Mouse (Mus musculus) intestine, embryonic 16.5 days (tissue): ENCODE data around the gene 2310009B15Rik. TPM values are rescaled to one million over a fixed set of nuclear protein-coding genes. Genes with fewer than 3 reads are reported as not detected.

Source experiments
- ATAC-seq: fragments of 200-750 bp; cut with Nextera tagmentation; 2 replicates; pipeline ENCODE4 v1.8.0; 2017; ENCODE audit warnings: moderate TSS enrichment, moderate library complexity
- H3K27ac ChIP-seq: fragments of 300-500 bp; sonication (generic); 2 replicates; pipeline ENCODE4 v1.5.1; 2014; ENCODE audit warnings: mild to moderate bottlenecking, low read length
- H3K27me3 ChIP-seq: fragments of 300-500 bp; sonication (generic); replicated peaks from 2 replicates; pipeline ENCODE4 v1.6.1; 2014; ENCODE audit warnings: low read length, control low read depth, mixed read lengths; ENCODE audit not compliant: control insufficient read depth, insufficient read depth
- H3K36me3 ChIP-seq: fragments of 300-500 bp; sonication (generic); 2 replicates; pipeline ENCODE4 v1.6.1; 2014; ENCODE audit warnings: low read length, control low read depth; ENCODE audit not compliant: control insufficient read depth, insufficient read depth
- H3K4me1 ChIP-seq: fragments of 300-500 bp; sonication (generic); 2 replicates; pipeline ENCODE4 v1.6.1; 2014; ENCODE audit warnings: low read length, control low read depth, mixed read lengths; ENCODE audit not compliant: control insufficient read depth, insufficient read depth
- H3K4me2 ChIP-seq: fragments of 300-500 bp; sonication (generic); 2 replicates; pipeline ENCODE4 v1.6.1; 2014; ENCODE audit warnings: low read depth, low read length, control low read depth
- H3K4me3 ChIP-seq: fragments of 300-500 bp; sonication (generic); 2 replicates; pipeline ENCODE4 v1.5.1; 2014; ENCODE audit warnings: mild to moderate bottlenecking, low read length
- H3K9ac ChIP-seq: fragments of 300-500 bp; sonication (generic); 2 replicates; pipeline ENCODE4 v1.6.1; 2014; ENCODE audit warnings: low read depth, low read length
- H3K9me3 ChIP-seq: fragments of 300-500 bp; sonication (generic); 2 replicates; pipeline ENCODE4 v1.6.1; 2016; ENCODE audit warnings: low read length, control low read depth; ENCODE audit not compliant: control insufficient read depth
- WGBS: fragments of 180-500 bp; shearing (Covaris S2); extraction: QIAGEN DNeasy Blood & Tissue Kit; methylation state at CpG from one replicate; pipeline ENCODE4 v1.1.7; 2014; 5-methylcytosine and 5-hydroxymethylcytosine counted together
- polyA plus RNA-seq: library from polyadenylated mRNA; unstranded; fragments of >200 nt; fragmentation: Nextera tagmentation; extraction: Ambion mirVana; gene quantifications from 2 replicates; pipeline ENCODE4 v1.2.1, GENCODE M21; 2015

Gene 2310009B15Rik
- polyA plus RNA-seq, 1 experiment from 2014 or later = 28.1 TPM

DNA sequence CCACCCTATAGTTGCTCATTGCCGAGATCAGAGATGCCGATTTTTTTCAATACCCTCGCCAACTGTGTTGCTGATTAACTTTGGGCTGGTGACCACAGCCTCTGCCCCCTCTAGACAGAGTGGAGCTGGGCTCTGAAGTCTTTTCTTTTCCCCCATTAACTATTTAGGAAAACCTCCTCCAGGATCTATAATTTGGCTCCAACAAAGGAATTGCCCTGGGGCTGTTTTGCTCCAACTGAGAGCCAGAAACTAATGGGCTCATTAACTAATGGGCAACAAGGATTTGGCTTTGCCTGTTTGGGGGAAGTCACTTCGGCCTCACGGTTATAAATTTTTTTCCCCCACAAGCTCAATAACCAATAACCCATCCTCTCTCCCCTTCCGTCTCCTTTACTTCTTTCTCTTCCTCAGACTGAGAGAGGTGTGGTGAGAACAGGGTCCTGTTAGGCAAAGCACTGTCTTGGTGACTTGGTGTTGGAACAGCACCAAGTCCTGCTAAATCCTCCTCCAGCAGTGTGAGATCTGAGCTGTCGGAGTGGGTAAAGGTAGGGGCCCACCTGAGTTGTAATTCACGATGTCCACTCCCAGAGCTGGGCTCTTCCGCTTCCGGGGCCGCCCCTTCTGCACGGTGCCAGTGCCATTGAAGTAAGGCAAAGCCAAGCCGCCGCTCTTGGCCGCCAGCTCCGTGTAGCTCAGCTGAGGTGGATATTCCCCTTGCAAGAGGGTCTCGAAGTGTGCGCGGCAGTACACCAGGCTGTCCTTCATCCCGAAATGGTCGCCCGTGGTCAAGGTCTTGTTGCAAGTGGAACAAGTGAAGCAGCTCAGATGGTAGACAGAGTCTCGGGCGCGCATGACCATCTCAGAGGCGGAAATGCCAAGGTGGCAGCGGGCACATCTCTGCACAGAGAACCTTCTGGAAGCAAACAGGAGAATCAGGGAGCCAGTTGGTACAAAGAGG, 18.6 kb downstream of the 2310009B15Rik start:
- ATAC-seq = no peak
- Histone ChIP-seq H3K27ac (no peak overlapping the region), H3K27me3 (peaks cover 60% of the 10 kb centered on the region), H3K4me3 (peak overlapping the region; percentile 20), H3K4me2 (peak overlapping the region; percentile 40; the same call in 1 of the 2 replicates), H3K36me3 (no peaks in the 10 kb centered on the region), H3K9ac (no peak overlapping the region), H3K9me3 (no peaks in the 10 kb centered on the region), H3K4me1 (peaks cover 11% of the 10 kb centered on the region)
- WGBS = 19% methylated on average over 27 of the region's 27 CpGs

DNA sequence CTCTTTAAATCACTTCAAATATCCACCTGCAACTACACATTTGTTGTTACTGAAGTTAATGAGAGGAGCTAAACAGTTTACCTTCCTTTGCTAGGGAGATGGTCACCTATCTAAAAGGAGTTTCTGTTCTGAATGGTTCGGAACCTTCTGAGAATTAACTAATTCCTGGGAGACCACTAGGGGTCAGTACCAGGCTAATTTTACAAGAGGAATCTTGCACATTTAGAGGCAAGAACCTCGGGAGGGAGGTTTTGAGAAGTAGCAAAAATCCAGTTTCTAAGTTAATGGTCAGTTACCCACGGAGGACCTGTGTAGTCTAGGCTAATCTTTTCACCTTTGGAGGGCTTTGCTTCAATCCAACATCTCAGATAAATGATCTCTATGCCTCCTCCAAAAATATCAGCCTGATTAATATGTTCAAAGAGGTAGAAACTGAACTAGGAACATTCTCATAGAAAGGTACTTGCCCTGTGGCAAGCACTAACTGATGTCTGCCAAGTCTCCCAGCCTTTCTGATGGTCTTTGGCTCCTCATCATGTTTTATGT, 21.2 kb downstream of the 2310009B15Rik start:
- Histone ChIP-seq H3K4me2 (no peak overlapping the region), H3K27me3 (peaks cover 66% of the 10 kb centered on the region), H3K4me1 (peaks cover 7% of the 10 kb centered on the region; the same call in 1 of the 2 replicates), H3K9ac (no peak overlapping the region), H3K27ac (no peak overlapping the region), H3K4me3 (no peak overlapping the region), H3K9me3 (no peaks in the 10 kb centered on the region), H3K36me3 (no peaks in the 10 kb centered on the region)
- 4% methylated on average over 3 of the region's 3 CpGs for WGBS
- ATAC-seq = 0 out of 2 replicates have a peak, but pooled peaks have one; percentile 15

DNA sequence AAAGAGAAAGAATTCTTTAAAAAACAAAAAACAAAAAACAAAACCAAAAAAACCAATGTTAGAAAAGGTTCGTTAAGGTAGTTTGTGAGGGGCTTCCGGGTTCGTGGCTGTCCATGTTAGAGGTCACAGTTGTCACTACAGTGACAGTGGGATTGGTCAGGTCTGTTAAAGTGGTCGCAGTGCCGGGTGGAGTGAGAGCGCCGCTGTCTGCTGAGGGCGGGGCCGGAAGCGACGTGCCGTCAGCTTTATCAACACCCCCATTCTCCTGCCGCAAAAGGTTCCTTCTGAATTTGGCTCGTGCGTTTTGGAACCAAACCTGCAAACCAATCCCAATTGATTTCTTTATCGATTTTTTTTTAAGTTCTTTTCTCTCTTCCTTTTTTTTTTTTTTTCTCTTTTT, 25.3 kb downstream of the 2310009B15Rik start:
- H3K4me3 ChIP-seq = peak overlapping the region; percentile 42
- no peaks in the 10 kb centered on the region for H3K9me3 ChIP-seq
- peaks cover 27% of the 10 kb centered on the region for H3K27me3 ChIP-seq
- H3K4me2 ChIP-seq = peak overlapping the region; percentile 66
- no peak overlapping the region for H3K9ac ChIP-seq
- under 1% methylated on average over 16 of the region's 16 CpGs for WGBS
- no peaks in the 10 kb centered on the region; the same call in 1 of the 2 replicates for H3K4me1 ChIP-seq
- ATAC-seq = no peak
- no peak overlapping the region for H3K27ac ChIP-seq
- H3K36me3 ChIP-seq = no peaks in the 10 kb centered on the region

DNA sequence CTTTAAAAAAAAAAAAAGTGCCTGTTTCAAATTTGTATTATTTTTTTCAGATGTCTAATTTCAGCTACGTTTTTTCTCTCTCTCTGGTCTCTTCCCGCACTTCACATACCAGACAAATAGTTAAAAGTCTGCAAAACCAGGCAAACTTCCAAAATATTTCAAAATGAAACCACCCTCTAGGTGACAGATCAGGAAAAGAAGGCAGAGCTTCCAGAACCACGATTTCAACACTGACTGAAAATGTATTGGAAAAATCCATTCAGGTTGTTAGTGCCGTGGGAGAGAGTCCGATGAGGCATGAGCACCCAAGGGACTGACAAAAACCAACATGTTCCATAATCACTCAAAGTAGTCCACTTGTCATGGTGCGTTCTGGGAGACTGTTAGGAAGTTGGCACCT, 29.8 kb downstream of the 2310009B15Rik start:
- ATAC-seq = no peak
- 64% methylated on average over 6 of the region's 6 CpGs for WGBS

DNA sequence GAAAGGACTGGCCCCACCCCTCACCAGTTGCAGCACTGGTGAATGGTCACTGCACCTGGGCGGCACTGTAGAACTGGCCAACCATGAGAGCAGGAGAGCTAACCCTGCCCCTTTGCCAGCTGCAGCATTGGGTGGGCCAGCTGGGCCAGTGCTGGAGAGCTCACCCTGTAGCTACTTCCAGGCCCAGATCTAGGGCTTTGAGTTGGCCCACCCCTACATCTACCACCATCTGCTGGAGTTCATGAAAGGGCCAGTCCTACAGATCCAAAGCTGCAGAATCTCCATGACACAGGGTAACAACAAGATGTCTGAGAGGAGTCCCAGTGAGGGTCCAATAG, 33.7 kb downstream of the 2310009B15Rik start:
- Histone ChIP-seq H3K4me2 (no peak overlapping the region), H3K4me1 (no peaks in the 10 kb centered on the region), H3K4me3 (no peak overlapping the region), H3K27ac (no peak overlapping the region), H3K27me3 (no peaks in the 10 kb centered on the region), H3K9ac (no peak overlapping the region), H3K36me3 (no peaks in the 10 kb centered on the region), H3K9me3 (no peaks in the 10 kb centered on the region)
- ATAC-seq = no peak
- WGBS = 83% methylated on average over 1 of the region's 1 CpGs

More for the DNA sequence above, 29.8 kb downstream of the 2310009B15Rik start:
- H3K9ac ChIP-seq = no peak overlapping the region
- H3K27ac ChIP-seq = no peak overlapping the region
- H3K4me1 ChIP-seq = no peaks in the 10 kb centered on the region; the same call in 1 of the 2 replicates
- peaks cover 1% of the 10 kb centered on the region for H3K27me3 ChIP-seq
- H3K9me3 ChIP-seq = no peaks in the 10 kb centered on the region
- no peak overlapping the region for H3K4me2 ChIP-seq
- H3K36me3 ChIP-seq = no peaks in the 10 kb centered on the region
- H3K4me3 ChIP-seq = no peak overlapping the region

DNA sequence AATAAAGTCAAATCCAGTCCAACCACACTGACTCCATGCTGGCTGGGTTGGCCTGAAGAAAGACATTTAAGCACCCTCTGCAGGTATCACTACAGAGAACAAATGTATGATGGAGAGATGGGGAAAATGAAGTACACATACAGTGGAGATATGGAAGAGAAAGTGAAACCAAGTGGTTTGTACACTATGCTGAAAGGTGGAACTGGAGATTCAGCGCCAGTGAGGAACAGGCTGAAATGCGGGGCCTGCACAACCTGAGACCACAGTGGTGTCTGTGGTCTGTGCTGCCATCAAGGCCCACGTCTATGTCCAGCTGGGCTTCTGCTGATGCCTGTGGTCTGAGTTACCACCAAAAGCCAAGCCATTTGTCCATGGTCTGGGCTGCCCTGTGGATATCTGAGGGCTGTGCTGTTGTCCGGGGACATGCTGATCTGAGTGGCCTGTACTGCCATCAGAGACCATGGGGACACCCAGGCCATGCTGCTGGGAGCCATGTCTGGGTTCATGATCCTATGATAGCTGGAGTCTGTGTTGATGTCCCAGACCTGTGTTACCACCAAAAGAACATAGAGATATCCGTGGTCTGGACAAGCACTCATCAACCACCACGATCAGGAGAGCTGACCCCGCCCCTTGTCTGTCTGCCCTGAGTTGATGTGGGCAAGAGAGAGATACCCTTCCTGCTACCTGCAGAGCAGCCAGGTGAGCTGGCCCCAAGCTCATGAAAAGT, 34.2 kb downstream of the 2310009B15Rik start:
- Histone ChIP-seq H3K9me3 (no peaks in the 10 kb centered on the region), H3K9ac (no peak overlapping the region), H3K27me3 (no peaks in the 10 kb centered on the region), H3K4me3 (no peak overlapping the region), H3K4me1 (no peaks in the 10 kb centered on the region), H3K27ac (no peak overlapping the region), H3K36me3 (no peaks in the 10 kb centered on the region), H3K4me2 (no peak overlapping the region)
- 90% methylated on average over 7 of the region's 7 CpGs for WGBS
- no peak for ATAC-seq

Other genes with a start within 250 kb of the 2310009B15Rik start
- 18.3 and 19.2 TPM in 2 replicates for gene Nek7, start 236.7 kb downstream of the 2310009B15Rik start, polyA plus RNA-seq
- gene Lhx9, start 8.3 kb downstream of the 2310009B15Rik start, polyA plus RNA-seq = 0.06 TPM in 1 of 2 replicates, not detected in the other
- 5.3 and 6.6 TPM in 2 replicates for gene Dennd1b, start 106.6 kb upstream of the 2310009B15Rik start, polyA plus RNA-seq